Mouse (Mus musculus) adrenal gland, postnatal 10 days (tissue): ENCODE data around the gene Chn2. TPM values are rescaled to one million over a fixed set of nuclear protein-coding genes. Genes with fewer than 3 reads are reported as not detected.

Experiments used
- total RNA-seq, 2 experiments: library from RNA; stranded (reverse); gene quantifications; 2 replicates each; pipeline ENCODE4 v1.2.3; 2021

Chn2 gene
- total RNA-seq, 2 experiments from 2014 or later = 9.5 to 12.2 TPM

Other genes with a start within 250 kb of the Chn2 start
- gene Tril, start 218.7 kb upstream of the Chn2 start, total RNA-seq = 10 to 100 TPM; 14.2 to 17.8 TPM
- gene Cpvl, start 60.9 kb upstream of the Chn2 start, total RNA-seq = not detected